Mouse (Mus musculus) frontal cortex, postnatal 10 days (tissue): ENCODE results near the gene Ap2s1.

Experiments
- DNase-seq, 2 experiments: peaks; one replicate each; pipeline ENCODE4 v3.0.0; 2022; ENCODE audit warnings: low spot score in 2 of 2, mixed read lengths in 1 of 2

Ap2s1 gene

GRCm38 (mm10) chr7:16794886-16795285 is 56.7 kb downstream of the Ap2s1 start:
- DNase-seq = no peak
